Mouse (Mus musculus) gastrocnemius, adult 2 months (tissue): Measurements from ENCODE around the gene Wnt6. TPM values are rescaled to one million over a fixed set of nuclear protein-coding genes. Genes with fewer than 3 reads are reported as not detected.

Source experiments
- DNase-seq: peaks from one replicate; pipeline ENCODE4 v3.0.0; 2022
- H3K27ac ChIP-seq: fragments of 200-600 bp; 2 replicates; pipeline ENCODE4 v1.8.1; 2022; ENCODE audit warnings: mild to moderate bottlenecking
- H3K4me3 ChIP-seq: fragments of 200-600 bp; 2 replicates; pipeline ENCODE4 v1.8.1; 2022; ENCODE audit warnings: mild to moderate bottlenecking, moderate library complexity
- CTCF ChIP-seq: fragments of 200-600 bp; IDR thresholded peaks from 2 replicates; pipeline ENCODE4 v1.8.1; 2022; ENCODE audit warnings: antibody characterized with exemption, mild to moderate bottlenecking, moderate library complexity
- intact Hi-C: fragments of 180-260 bp; cut with DNase I; formaldehyde crosslinking; loops from one replicate; pipeline ENCODE4 v1.15.1; 2025
- long read RNA-seq, 2 experiments: library from polyadenylated mRNA; stranded (forward); transcript quantifications; one replicate each; pipeline ENCODE4 v2.0.0; 2021
- total RNA-seq, 2 experiments: library from RNA; stranded (reverse); gene quantifications; 2 replicates each; pipeline ENCODE4 v1.2.3; 2021

The Wnt6 gene
- under 1 TPM; 0.39 to 0.77 TPM for total RNA-seq
- long read RNA-seq, experiment 1, result 0 reads
- long read RNA-seq, experiment 2, result 0 reads

DNA sequence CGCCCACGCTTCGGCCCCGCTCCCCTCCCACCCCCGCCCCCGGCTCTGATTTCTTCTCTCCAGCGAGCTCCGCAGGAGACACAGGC, at the start of gene Wnt6:
TSS of gene Wnt6 (plus strand) at position 48 of the 86 bp plus-strand sequence.
- intact Hi-C loops, result no loop called here
- H3K27ac ChIP-seq, result peak within 1 kb of the TSS; percentile 40; the same call in 1 of the 2 replicates
- no peak for TF ChIP-seq CTCF
- no peak for DNase-seq
- peak within 1 kb of the TSS; percentile 75 for H3K4me3 ChIP-seq

DNA sequence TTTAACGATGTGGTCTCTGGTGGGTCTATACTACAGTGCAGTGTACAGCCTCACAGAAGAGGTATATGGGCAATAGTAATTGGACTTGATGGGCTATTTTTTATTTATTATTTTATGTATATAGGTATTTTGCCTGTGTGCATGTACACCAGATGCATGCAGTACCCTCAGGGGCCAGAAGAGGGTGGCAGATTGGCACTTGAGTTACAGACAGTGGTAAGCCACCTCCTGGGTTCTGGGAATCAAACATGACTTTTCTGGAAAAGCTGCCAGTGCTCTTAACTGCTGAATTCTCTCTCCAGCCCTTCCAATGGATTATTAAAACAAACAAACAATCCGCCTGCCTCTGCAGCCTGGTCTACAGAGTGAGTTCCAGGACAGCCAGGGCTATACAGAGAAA, 47.9 kb upstream of the Wnt6 start:
- Histone ChIP-seq H3K27ac (peak overlapping the region; percentile 92), H3K4me3 (no peak overlapping the region)
- no peak for DNase-seq
- intact Hi-C loops, result no loop called here
- peak; percentile 51 for TF ChIP-seq CTCF

DNA sequence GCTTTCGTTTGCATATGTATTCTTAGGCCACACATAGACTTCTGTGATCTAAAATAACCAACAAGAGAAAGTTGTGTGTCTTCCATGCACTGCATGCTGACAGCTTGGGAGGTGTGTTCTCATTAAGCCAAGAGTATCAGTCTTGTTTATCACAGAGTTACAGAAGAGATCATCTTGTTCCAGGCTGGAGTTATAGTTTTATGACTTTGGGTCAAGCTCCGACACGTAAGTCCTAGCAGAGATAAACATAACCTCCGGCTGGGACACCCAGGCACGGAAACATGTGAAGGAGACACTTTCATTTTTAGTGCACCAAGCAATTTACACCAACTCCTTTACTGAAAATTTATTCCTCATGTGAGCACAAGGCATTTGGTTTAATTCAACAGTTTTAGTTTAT, 45.6 kb upstream of the Wnt6 start:
- no peak for TF ChIP-seq CTCF
- Histone ChIP-seq H3K27ac (peak overlapping the region; percentile 92), H3K4me3 (peak overlapping the region; percentile 25)
- intact Hi-C loops, result no loop called here
- no peak for DNase-seq

DNA sequence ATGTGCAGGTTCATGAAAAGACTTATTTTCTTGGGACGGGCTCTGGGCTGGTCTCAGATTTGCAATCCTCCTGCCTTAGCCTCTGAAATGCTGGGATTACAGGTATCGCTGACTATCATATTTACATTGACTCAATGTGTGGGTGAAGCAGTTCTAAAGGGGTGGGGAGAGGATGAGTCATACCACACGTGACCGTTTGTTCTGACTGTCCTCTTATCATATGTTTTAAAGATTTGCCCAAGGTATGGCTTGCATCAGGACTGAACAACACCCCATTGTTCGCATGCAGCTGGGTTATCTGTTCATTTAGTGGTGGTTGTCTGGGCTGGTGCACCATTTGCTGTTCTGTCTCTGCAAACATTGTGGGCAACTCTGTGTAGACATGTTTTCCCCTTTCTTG, 45.0 kb upstream of the Wnt6 start:
- H3K27ac ChIP-seq, result peak overlapping the region; percentile 92
- no peak for TF ChIP-seq CTCF
- intact Hi-C loops, result no loop called here
- H3K4me3 ChIP-seq, result peak overlapping the region; percentile 25; the same call in 1 of the 2 replicates
- DNase-seq, result no peak

DNA sequence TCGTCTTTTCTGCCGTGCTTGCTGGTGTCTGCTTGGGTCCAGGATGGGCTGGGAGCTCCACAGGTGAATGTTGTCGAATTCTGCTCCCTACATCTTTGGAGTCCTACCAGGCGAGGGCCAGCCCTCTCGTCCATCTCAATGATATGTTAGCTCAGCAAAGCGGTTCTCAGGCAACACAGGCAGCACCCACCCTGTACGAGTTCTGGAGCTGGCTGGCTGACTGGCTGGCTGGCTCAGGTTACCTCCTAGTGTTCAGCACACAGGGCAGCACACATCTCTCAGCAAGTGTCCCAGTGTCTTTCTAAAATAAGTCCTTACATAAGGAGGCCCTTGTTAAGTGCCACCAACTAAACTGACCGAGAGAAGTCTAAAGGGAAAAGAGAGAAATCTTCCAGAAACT, 43.2 kb upstream of the Wnt6 start:
- DNase-seq, result peak; percentile 88
- Histone ChIP-seq H3K27ac (peak overlapping the region; percentile 92), H3K4me3 (peak overlapping the region; percentile 64)
- TF ChIP-seq CTCF, result no peak
- intact Hi-C loops, result no loop called here

DNA sequence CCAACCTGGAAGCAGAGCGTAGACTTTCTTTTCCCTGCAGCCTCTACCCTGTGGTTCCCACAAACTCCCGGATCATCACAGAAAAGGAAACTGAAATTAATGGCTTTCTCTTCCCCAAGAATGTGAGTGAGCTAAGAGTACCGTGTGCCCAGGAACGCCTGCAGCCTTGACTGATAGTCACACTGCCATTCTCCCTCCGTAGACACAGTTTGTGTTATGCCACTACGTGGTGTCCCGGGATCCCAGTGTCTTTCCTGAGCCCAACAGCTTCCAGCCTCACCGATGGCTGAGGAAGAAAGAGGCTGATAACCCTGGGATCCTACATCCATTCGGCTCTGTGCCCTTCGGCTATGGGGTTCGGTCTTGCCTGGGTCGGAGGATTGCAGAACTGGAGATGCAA, 34.7 kb upstream of the Wnt6 start:
- H3K4me3 ChIP-seq, result no peak overlapping the region
- TF ChIP-seq CTCF, result no peak
- intact Hi-C loops, result no loop called here
- H3K27ac ChIP-seq, result peak overlapping the region; percentile 49
- DNase-seq, result peak; percentile 48

DNA sequence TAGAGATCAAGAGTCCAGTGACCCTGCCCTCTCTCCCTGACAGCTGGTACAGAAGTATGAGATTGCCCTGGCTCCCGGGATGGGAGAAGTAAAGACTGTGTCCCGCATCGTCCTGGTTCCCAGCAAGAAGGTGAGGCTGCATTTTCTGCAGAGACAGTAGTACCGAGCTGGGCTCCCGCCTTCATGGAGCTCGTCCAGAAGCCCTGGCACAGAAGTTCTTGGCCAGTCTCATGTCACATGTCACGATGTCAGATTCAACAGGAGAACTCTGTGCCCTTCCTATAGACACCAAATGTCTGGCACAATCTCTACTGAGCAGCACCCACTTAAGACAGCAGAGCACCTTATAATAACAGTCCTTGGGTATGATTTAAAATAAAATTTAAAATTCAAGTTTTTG, 34.2 kb upstream of the Wnt6 start:
- Histone ChIP-seq H3K4me3 (no peak overlapping the region), H3K27ac (peak overlapping the region; percentile 49)
- DNase-seq, result peak; percentile 73
- intact Hi-C loops, result no loop called here
- no peak for TF ChIP-seq CTCF

DNA sequence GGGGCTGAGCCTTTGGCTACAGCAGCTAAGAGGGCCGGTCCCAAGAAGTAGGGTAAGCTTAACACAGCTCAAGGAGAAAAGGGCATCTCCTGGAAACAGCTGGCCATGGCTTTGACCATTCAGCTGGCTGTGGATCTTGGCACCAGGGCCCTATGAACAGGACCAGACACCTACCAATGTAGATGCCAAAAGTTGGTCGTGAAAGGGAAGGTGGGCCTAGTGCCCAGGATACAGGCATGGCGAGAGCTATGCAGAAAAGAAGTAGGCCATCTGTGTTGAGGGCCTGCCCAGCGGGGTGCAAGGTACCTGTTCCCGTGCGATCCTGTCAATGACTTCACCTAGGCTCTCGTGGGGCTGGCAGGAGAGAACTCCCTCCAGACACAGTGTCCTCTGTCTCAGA, 30.8 kb upstream of the Wnt6 start:
- Histone ChIP-seq H3K27ac (peak overlapping the region; percentile 68), H3K4me3 (no peak overlapping the region)
- no peak for TF ChIP-seq CTCF
- DNase-seq, result peak; percentile 84
- intact Hi-C loops, result no loop called here

DNA sequence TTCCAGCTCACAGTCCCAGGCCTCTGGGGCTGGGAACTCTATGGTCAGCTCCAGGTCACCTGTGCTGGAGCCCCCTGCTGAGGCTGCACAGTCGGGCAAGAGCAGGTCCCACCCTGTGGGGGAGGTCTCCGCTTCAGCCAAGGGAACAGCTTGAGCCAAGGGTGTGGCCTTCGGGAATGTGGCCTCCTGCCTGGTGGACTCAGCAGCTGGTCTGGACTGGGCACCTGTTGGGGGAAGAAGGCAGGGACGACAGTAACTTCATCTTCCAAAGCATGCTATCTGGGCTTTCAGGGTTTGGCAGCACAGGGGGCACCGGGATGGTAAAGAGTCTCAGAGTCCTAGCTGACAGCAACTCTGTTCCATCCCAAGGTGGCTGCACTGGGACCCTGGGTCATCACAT, 24.4 kb upstream of the Wnt6 start:
- no peak for TF ChIP-seq CTCF
- Histone ChIP-seq H3K4me3 (peak overlapping the region; percentile 72), H3K27ac (peak overlapping the region; percentile 96)
- intact Hi-C loops, result no loop called here
- DNase-seq, result peak; percentile 85

DNA sequence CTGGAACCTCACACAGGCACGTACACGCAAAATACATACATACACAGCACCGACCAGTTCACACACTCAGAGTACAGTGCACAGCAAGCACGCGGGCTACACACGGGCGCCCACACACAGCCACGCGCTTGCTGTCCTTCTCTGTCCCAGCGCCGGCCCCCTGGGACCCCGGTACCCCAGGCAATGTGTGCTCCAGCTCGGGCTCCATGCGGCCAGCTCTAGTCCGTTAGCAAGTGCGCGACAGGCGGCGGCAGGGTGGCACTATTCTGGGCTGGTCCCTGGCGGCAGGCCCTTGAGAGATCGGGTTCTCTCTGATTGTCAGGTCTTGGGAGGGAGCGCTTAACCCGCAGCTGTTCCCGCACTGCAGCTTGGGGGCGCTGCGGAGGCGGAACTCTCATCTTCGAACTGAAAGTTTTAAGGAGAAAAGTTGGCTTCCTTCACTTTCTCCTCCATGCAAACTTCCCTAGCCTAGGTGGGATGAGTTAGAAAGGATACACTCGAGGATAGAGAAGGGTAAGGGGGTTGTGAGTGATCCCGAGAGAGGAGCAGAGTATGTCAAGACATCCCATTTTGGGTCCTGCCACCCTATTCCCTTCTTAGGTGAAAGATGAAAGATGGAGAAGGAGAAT, 22.9 kb upstream of the Wnt6 start, which contains the start of gene Prkag3:
TSS of gene Prkag3 (minus strand) at position 579 of the 629 bp plus-strand sequence.
- Histone ChIP-seq H3K4me3 (peak within 1 kb of the TSS; percentile 72), H3K27ac (peak within 1 kb of the TSS; percentile 96)
- peak; percentile 83 for TF ChIP-seq CTCF
- intact Hi-C loops, result no loop called here
- peak; percentile 95 for DNase-seq

DNA sequence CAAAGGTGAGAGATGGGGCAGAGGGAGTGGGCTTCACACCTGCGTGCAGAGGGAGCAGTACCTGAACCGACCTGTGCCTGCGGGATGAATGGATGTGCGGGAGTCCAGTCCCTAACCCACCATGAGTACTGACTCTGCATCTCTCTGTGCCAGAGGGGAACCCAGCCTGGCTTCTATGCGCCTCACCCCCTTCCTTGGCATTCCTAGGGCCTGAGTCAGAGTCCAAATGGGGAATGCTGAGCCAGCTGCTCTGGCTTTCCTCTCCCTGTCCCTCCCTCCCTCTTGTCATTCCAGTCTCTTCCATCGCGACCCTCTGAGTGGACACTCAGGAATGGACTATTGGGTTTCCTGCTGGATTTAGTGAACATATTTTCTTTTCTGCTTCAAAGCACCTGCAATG, 22.4 kb upstream of the Wnt6 start:
- intact Hi-C loops, result no loop called here
- Histone ChIP-seq H3K4me3 (peak overlapping the region; percentile 72), H3K27ac (peak overlapping the region; percentile 96)
- DNase-seq, result peak; percentile 86
- no peak for TF ChIP-seq CTCF

DNA sequence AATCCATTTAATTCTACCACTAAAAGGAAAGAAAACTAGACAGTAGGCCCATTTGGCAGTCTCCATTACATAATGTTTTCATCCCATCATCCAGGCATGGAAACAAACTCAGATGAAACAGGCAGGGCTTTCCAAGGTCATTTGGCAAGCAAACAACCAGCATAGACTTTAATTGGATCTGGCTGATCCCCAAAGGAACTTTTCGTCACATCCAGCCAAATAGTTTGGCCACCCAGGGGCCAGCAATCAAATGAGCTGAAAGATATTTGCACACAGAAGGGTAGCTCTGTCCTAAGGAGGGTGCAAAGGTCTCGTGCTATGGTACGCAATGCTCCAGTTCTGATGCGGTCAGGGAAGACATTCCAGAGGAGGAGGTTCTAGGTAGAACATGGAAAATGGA, 21.0 kb upstream of the Wnt6 start:
- no peak overlapping the region for H3K4me3 ChIP-seq
- intact Hi-C loops, result loop anchor here (5.0 to 10.0 kb wide), 3 partner anchors 86 to 213 kb away; partner anchors contain the start of genes Bcs1l, Ttll4 and Zfp142
- no peak for DNase-seq
- TF ChIP-seq CTCF, result no peak
- peak overlapping the region; percentile 54 for H3K27ac ChIP-seq

DNA sequence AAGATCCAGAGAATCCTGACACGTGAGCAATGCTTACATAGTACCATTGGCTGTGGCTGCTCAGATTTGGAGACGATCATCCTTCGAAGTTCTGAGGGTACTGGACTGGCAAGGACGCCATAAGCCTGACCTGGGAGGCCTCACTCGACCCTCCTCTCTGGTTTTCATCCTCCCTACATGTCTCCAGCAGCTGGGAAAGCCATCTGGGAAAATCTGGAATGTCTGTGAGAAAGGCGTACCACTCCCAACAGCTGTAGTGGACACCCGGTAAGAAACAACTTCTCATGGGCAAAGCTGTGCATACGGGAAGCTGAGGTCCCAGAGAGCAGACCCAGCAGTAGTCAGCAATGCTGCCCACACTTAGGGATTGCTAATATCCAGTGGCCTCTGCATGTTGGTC, 19.5 kb upstream of the Wnt6 start:
- no peak for DNase-seq
- Histone ChIP-seq H3K4me3 (no peak overlapping the region), H3K27ac (peak overlapping the region; percentile 87)
- TF ChIP-seq CTCF, result no peak
- intact Hi-C loops, result loop anchor here (5.0 to 10.0 kb wide), 3 partner anchors 87 to 215 kb away; partner anchors contain the start of genes Bcs1l, Ttll4 and Zfp142

DNA sequence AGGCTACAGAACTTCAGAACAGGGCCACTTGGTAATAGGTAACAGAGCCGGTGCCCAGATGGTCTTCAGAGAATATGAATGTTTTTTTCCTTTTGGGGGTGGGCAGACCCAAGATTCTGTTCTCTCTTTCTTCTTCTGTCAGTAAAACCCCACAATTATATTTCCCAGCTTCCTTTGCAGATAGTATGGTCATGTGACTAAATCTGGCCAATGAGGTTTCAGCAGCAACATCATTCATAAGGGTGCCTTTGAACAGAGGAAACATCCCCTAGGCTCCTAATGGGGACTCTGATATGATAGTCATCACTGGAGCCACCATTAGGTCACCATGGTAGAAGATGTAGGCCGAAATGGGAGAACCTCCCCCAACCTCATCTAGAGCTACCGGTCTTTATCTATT, 18.9 kb upstream of the Wnt6 start:
- no peak for TF ChIP-seq CTCF
- Histone ChIP-seq H3K27ac (peak overlapping the region; percentile 87), H3K4me3 (no peak overlapping the region)
- no peak for DNase-seq
- intact Hi-C loops, result loop anchor here (5.0 to 10.0 kb wide), 3 partner anchors 88 to 216 kb away; partner anchors contain the start of genes Bcs1l, Ttll4 and Zfp142
